Mouse (Mus musculus) urinary bladder, adult 18-20 months (tissue): ENCODE measurements around the gene 1810062G17Rik.

Experiments
- DNase-seq, 2 experiments: peaks; one replicate each; pipeline ENCODE4 v3.0.0; 2022; ENCODE audit warnings: low spot score in 2 of 2, mixed read lengths in 2 of 2

Gene 1810062G17Rik

DNA sequence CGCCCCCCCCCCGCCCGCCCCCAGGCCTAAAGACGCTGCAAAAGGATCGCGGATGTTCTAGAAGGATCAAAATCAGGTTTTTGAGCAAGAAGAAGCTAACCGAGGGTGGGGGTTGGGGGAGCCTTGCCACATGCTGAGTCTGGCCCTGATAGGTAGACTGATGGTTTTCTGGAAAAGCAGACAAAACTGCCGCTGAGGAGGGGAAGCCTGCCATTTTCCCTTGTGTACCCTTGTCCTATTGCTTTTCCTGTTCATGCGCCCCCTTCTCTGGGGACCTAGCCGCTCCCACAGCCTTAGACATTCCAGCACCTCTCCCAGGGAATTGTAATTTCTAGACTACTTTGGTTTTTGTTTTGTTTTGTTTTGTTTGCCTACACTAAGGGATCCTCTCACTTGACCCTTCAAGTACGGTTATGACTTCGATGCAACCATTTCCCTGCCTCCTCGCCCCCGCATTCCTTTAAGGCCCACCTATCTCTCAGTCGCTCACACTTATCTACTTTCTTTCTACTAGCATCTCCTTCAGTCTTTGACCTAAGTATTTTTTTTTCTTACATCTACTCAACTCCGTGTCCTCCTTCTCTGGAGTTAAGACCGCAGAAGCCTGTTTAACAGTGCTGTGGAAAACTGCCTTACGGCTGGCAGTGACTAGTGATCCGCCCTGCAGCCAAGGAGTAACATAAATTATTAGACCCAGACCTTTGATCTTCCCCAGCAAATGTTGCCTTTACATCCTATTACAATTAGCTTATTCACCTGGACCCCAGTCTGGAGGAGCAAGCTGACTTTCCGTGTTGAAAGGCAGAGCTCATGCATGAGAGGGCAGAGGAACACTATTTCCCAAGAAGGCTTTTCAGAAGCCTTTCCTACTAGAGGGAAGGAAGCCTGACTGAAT, 771 bp downstream of the 1810062G17Rik start:
- no peak for DNase-seq

DNA sequence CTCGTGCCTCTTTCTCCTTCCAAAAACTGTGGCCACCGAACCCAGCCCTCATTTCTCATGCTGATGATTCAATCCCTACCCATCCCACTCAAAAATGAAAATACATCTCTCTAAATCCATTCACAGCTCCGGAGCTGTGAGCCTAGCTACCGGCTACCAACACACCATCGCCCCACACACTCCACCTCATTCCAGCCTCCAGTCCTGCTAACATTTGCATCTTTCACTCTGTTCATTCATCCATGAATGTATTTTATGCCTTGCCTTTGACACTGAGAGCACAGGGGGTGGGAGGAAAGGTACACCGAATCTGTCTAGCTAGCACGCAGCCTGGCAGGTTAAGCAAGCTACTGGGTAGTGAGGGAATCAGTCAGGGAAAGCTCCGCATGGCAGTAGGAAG, 3.0 kb downstream of the 1810062G17Rik start:
- DNase-seq, result no peak

DNA sequence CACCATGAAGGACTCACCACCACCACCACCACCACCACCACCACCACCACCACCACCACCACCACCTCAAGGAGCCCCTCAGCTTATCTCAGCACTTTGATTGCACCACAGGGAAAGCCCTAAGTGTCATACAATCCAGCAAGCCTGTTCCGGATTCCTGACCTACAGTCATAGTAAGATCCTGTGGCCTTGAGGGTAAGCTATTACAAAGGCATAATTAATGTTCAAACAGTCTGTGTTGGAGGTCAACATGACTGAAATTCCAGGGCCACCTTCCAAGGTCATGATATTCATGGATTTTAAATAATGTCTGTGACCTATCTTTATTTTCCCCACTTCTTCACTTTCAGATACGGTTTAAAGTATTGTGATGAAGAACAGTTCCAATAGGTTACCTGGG, 4.7 kb downstream of the 1810062G17Rik start:
- DNase-seq, result no peak

DNA sequence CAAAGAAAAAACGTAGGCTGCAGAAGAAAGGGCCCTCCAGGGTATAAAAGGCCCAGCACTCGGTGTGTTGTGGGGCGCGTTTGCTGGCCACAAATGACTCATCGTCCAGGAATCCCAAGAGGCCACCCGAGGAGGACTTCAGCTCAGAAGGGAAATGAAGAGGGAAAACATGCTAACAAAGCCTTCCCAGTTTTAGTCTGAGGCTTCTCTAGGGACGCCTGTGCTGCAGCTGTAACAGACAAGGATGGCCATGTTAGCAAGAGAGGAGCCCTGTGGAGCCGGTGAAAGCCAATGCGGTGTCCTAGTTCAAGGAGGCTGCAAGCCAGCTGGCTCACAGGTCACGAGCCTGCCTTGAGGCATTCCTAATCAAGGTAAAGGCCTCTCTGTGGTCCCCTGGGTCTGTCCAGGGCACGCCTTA, 6.0 kb downstream of the 1810062G17Rik start:
- DNase-seq, result peak; percentile 35 to 50

DNA sequence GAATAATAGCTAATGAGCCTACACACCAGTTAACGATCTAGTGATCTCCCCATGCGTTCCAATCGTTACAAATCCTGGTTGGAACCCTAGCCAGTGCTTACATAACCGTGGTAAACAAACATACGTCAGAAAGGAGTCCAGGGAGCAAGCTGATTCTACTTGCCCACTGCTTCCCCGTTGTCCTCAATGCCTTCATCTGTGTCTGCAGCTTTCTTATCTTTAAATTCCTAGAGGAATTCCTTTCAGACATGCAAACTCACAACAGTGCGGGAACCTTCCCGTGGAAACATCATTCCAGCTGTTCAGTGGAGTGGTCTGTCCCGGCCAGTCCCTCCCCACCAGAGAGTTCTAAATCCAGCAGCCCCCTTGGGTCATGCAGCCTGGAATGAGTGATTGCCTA, 7.2 kb downstream of the 1810062G17Rik start:
- no peak for DNase-seq

DNA sequence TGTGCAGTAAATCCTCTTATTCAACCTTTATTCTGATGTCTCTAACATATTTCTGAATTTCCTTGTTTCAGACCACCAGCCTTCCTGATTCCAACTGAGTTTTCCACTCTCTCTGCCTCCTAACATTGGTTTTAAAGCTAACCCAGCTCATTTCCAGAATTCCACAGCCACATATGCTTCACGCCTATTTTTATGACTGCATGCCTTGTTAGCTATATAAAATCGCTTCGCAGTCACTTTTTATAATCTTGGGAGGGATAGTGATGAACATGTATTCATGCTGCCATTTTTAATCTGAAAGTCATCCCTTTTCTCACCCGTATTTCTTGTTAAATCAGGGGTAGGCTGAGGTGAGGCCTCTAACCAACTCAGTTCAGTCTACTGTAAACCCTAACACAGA, 8.6 kb downstream of the 1810062G17Rik start:
- no peak for DNase-seq

DNA sequence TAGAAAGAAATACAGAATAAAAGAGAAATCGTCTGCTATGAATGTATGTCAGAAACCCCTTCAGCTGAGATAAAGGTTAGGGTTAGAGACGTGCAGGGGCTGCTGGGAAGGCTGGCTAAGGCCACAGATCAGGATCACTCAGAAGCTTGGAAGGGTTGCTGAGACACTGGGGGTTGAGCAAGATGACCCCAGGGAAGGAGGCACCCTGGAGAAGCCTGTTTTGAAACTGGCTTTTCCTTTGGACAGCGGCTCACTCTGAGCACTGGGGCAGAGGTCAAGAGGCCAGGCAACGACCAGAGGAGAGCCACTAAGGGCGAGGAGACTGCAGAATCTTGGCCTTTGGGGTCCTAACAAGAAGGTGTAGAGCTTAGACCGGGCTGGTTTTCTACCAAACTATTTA, 10.4 kb downstream of the 1810062G17Rik start:
- no peak for DNase-seq

DNA sequence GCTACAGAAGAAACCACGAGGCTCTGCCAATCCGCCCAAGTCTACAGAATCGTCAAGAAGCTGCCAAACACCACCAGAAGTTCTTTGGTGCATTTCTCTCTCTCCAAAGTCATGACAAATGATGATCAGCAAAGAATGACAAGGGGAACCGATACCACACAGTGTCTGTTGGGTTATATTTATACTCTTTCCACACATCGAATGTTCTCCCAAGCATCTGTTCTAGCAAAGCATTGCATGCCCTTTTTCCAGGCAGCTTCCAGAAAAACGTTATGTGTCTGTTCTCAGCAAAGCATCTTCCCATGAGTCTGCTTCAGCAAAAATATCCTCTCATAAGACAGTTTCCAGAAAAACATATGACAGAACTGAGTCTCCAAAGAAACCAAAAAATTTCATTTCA, 11.1 kb downstream of the 1810062G17Rik start:
- no peak for DNase-seq

DNA sequence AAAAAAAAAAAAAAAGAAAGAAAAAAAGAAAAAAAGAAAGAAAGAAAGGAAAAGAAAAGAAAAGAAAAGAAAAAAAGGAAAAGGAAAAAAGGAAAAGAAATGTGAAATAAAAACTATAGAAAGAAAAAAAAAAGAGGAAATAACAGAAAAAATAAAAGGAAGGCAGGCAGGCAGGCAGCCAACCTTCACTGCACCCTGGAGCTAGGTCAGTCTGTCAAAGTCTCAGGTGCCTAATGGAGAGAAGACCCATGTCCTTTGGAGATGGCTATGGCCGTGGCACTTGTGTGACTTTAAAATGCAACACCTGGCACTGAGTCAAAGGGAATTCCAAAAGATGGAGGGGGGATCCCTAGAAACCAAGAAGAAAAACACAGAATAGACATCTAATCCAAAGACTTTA, 12.6 kb downstream of the 1810062G17Rik start:
- no peak for DNase-seq

DNA sequence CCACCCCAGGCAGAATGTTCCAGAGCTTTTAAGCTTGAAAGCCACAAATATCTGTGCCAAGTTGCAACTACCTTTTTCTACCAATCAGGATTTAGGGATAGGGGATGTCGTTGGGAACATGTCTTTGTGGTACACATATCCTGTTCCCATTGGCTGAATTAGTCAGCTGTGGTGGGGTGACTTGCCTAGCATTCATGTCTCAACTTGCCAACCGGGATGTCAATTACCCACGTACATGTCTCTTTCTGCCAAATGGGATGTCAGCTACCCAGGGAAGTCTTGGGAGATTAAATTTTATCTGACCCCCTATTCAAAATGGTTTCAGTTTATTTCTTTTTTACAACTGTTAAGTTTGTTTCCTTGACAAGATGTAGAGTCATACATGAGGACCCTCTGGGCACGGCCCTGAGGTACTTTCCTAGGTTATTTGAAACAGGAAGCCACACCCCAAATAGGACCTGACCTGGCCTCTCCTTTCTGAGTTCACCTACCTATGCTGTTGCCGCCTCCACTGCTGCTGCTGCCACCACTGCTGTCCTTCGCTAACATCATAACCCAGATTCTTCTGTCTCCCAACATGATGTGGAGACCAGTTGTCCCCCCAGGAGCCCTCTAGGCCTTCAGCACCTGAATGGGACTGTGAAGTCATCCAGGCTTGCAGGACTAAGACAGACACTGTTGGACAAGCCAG, 13.3 kb downstream of the 1810062G17Rik start:
- no peak for DNase-seq

DNA sequence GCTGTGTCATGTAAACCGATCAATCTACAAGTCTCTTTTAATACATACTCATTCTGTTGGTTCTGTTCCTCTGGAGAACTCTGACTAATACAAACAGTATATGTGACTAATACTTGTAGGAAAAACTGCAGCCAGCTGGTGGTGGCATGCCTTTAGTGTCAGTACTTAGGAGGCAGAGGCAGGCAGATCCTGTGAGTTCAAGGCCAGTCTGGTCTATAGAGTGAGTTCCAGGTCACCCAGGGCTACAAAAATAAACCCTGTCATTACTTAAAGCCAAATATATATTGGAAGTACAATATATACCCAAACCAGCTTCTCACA, 13.8 kb downstream of the 1810062G17Rik start:
- no peak for DNase-seq

DNA sequence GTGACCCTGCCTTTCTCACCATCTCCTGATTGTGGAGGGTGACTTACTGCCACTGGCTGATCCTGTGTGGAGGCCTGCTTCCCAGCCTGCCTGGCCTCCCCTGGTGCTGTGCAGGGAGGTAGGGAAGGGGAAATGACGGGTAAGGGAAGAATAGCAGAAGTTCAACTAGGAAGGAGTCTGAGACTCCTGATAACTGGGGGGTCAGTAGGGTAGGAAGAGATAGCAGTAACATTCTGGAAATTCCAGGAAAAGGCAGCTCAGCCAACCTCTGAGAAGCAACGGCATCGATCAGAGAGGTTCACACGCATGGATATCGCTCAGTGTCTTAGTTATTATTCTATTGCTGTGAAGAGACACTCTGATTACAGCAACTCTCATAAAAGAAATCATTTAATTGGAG, 15.8 kb downstream of the 1810062G17Rik start:
- DNase-seq, result no peak

DNA sequence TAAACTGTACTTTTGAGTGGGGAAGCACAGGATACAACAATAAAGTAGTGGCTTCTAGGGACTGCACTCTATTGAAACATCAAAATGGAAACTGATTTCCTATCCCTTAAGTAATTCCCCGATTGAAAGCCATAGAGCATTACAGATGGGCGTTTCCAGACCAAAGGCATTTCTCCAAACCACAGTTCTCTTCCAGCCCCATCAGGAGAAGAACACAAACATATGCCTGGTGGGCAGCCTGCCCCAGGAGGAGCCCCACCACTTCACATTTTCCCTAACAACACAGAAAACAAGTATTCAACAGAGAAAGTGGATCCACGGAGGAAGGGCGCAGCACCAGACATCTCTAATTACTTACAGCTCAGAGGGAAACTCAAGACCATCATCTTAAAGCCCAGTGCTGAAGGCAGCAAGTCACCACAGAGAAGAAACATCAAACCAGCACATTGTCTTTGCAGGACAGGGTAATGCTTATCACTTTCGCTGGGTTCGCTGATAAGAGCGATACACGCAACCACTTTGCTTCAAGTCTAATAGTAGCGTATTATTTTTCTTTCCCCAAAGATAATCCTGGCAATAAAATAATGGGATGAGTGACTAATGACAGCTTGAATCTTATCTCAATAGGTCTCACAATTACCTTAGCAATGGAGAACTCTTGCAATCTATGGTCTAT, 17.1 kb downstream of the 1810062G17Rik start:
- no peak for DNase-seq

DNA sequence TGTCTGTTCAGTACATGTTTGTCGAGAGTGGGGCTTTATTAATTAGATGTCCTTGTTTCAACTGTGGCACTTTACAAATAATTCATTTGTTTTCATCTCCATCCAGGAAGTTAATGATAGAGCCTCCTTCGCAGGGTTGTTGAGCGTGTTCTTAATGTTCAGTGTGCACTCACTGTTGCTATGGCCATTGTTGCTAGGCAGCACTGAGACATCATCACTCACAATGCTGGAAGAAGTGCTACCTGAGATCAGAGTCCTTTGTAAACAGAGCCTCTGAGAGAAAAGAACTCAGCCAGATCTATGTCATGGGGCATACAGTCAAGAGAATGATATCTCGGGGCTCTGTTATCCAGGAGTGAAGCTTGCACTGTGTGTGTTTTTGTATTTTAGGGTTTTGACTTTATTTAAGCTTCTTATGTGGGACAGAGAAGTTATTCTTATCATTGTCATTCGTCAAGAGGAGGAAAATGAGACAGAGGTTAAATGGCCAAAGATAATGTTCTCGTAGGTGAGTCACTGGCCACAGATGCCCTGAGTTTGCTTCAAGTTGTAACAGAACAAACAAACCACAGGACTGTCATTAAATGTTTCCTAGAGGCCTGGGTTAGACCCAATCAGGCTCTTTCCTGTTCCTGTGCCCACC, 18.0 kb downstream of the 1810062G17Rik start:
- DNase-seq, result no peak

DNA sequence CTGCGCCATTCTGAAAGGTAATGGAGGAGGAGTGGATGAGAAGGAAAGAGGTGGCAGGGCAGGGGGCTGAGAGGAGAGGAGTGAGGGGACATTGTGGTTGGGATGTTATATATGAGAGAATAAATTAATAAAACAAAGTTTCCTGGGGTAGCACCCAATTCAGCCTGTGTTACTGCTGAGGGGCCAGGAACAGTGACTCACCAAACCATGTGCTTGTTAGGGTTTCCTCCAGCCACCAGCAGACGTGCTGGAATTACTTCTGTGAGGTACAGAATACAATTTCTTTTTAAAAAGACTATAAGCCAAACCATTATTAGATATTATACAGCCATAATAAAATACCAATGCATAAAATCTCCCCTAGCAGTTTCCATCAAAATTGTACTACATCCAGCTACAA, 18.9 kb downstream of the 1810062G17Rik start:
- no peak for DNase-seq

DNA sequence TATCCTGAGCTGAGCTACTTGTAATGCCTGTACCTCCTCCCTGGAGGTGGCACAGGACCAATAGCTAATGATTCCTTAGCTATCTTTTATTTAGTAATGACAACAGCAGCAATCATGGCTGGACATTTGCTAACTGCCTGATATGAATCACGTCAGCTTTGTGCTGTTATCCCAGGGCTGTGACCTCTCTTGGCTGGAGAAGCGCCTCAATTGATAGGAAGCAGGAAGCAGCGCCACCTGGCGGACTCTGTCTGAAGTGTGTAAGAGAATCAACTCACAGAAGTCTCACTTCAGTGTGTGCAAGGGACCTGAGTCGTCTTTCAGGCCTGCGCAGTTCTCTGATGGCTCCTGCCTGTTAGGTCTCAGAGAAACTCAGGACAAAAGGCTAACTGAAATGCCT, 19.7 kb downstream of the 1810062G17Rik start:
- DNase-seq, result peak; percentile 78 to 85

DNA sequence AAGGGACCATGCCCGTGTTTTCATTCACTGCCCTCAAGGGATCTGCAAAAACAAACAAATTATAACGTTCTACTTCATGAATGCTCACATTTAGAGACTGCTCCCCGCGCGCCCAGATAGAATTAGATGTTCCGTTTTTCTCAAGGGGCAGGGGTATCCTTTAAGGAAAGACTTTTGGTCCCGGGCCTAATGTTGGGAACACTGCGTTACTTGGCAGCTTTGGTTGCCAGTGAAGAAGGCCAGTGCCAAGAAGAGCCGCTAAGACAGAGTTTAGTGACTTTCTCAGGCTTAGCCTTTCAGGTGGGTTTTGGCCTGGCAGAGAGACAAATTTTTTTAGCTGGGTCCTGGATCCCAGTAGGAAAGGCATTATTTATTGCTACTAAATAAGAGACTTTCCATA, 20.5 kb downstream of the 1810062G17Rik start:
- DNase-seq, result no peak

DNA sequence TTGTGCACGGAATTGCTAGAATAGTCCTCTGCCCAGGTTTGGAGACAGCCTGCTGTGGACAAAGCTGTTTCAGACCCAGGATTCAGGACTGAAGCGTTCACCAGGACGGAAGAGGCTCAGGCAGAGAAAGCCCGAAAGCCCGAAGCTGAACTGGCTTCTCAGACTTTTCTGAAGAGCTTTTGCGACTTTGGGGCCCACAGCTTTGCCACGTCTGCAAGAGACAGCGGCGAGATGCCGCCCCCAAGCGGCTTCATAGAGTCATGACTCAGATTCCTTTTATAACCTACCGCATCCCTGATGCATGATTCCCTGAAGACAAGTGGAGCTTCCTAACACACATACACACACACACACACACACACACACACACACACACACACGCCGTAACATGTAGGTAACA, 21.0 kb downstream of the 1810062G17Rik start:
- DNase-seq, result peak in 1 of 2 experiments; percentile 51

DNA sequence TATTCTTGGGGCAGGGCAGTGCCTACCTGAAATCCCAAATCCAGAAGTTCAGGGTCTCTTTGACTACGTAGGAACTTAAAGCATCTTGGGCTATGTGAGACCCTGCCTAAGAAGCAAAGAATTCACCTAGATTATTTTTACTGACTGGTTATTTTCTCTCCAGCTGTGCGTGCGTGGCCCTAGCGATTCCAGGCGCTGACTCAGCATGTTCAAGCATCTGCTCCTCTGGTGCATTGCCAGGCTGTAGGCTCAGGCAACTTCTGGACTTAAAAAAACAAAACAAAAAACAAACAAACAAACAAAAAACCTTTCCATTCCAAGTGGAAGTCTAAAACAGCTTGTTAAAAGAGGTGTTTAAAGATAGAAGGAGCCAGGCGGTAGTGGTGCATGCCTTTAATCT, 22.5 kb downstream of the 1810062G17Rik start:
- no peak for DNase-seq

DNA sequence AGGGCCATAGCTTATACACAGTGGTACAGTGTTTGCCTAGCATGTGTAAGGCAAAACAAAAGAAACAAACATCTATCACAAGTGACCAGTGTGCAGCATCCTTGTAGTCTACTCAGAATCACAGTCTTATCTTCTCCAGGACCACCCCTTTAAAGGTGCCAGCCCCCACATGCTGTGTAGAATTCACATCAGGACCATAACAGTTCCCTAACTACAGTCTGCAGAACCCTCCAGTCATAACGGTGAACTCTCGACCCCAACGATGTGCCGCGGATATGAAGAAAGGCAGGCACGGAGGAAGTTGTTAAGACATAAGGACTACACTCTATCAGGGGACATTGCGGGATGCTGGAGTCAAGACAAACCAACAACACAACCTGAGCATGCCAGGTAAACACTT, 23.7 kb downstream of the 1810062G17Rik start:
- no peak for DNase-seq

DNA sequence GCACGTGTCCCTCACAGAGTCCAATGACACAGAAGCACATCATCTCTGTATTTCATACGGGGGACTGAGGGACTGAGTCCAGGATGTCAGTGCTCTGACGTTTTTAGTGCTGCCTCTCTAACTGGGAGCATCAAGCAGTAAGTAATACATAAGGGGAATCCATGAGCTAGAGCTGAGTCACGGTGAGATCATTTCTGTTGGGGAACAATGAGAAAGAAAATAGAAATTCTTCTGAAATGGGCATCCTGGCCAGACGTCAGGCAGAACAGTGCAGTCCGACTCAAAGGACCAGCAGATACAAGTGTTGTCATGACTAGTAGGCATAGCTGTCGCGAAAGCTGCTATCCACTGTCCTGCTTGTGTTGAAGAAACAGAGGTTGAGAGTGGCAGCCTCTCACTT, 25.2 kb downstream of the 1810062G17Rik start:
- no peak for DNase-seq

DNA sequence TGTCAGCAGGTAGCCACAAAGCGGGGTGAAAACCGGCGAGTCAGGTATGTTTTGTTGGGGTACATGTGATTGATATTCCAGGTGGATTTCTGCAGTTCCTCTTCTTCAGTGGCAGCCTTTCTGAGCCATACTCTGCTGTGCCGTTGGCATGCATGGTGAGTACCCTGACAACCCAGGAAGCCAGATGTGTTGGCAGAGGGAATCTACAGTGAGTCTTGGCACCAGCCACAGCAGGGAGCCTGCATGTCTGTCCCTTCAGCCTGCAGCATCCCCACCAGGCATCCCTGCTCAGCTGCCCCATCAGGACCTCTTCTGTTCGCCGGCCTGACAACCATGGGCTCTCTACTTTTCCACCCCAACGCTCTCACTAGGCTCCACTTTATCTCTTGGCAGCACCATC, 25.8 kb downstream of the 1810062G17Rik start:
- no peak for DNase-seq
